Mouse (Mus musculus) mouse embryonic stem cell (cell line): ENCODE results near the gene Vil1.
"Not testable (repeated sequence)": the region's sequence is repeated elsewhere in the genome, so short reads cannot be mapped to it uniquely, and the experiment has no call there.

Experiments
- in situ Hi-C, 2 experiments: fragments of 300-500 bp; cut with MboI; formaldehyde crosslinking; loops; 1 replicate in 1 of 2; 3 replicates in 1 of 2; pipeline ENCODE4 v1.14.3; 2019 to 2020; ENCODE audit warnings: low sequenced_read_pairs in 2 of 2, low pct_unique_long_range_greater_than_20kb in 1 of 2, mixed read lengths in 1 of 2; ENCODE audit not compliant: unreplicated experiment in 1 of 2

Gene Vil1

GRCm38 (mm10) chr1:74385531-74385930 is 23.6 kb upstream of the Vil1 start:
- in situ Hi-C loops = loop anchor here in 1 of 2 experiments (10.0 kb wide), 1 partner anchor 181 kb away; no protein-coding TSS in a partner anchor

DNA sequence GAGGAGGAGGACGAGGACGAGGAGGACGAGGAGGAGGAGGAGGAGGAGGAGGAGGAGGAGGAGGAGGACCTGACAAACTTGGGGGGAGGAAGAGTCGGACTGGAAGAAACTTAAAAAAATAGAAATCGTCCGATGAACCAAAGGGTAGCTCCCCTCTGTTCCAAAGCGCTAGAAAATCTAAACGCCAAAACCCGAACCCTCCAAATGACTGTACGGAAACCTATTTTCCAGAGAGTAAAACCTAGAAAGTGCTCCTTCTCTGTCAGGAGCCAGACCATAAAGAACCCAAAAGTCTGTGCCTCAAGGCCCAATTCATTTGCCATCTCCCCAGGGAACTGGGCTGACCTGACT is 22.8 kb upstream of the Vil1 start:
- in situ Hi-C loops = loop anchor here in 1 of 2 experiments (10.0 kb wide), 1 partner anchor 182 kb away; no protein-coding TSS in a partner anchor

DNA sequence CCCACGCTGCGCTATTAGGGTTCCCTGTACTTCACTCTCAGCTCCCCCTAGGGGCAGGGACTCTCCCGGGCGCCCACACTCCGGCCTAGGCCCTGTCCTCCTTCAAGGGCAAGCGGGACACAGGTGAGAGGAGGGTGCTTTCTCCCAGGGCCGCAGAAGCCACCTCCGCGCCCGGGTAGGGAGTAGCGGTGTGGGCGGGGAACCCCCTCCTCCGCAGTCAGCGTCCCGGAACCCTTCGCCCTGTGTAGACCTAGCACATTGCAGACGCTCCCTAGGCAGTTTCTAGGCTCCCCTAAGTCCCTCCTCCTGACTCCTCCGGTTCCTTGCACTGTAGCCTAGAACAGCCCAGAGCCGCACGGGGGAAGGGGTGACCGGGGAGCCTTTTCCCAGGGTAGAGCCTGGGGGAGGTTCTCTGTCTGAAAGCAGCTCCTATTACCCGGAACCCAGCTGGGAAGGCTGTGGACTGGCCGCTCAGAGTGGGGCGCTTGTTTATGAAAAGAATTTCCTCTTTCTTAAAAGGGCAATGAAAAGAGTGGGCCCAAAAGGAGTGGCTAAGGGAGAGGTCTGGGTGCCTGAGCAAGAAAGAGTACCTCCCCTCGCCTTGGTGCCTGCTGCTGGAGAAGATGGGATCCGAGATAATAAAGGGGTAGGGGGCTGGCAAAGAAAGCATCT is 22.3 kb upstream of the Vil1 start:
- in situ Hi-C loops = loop anchor here in 1 of 2 experiments (10.0 kb wide), 1 partner anchor 182 kb away; no protein-coding TSS in a partner anchor

GRCm38 (mm10) chr1:74387386-74387988 is 21.7 kb upstream of the Vil1 start:
- in situ Hi-C loops = loop anchor here in 1 of 2 experiments (10.0 kb wide), 1 partner anchor 183 kb away; no protein-coding TSS in a partner anchor

DNA sequence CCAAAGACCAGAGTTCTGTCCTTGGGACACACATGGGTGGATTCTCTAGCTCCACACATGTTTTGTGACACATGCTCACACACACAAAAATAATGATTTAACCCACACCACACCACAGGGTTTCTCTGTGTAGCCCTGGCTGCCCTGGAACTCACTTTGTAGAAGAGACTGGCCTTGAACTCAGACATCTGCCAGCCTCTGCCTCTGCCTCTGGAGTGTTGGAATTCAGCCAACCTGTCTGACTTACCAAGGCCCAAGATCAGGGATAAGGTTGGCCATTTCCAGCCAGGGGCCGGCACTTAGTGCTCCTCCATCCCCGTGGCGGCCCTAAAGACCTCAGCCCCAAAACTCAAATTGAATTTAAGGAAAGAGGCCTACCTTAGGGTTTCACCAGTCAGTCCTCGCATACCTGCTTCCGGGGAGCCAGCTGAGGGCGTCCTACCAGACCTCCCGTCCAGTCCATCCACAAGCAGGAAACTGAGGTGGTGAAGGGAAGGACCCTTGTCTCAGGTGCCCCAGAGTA is 20.7 kb upstream of the Vil1 start:
- in situ Hi-C loops = loop anchor here in 1 of 2 experiments (10.0 kb wide), 1 partner anchor 184 kb away; no protein-coding TSS in a partner anchor

DNA sequence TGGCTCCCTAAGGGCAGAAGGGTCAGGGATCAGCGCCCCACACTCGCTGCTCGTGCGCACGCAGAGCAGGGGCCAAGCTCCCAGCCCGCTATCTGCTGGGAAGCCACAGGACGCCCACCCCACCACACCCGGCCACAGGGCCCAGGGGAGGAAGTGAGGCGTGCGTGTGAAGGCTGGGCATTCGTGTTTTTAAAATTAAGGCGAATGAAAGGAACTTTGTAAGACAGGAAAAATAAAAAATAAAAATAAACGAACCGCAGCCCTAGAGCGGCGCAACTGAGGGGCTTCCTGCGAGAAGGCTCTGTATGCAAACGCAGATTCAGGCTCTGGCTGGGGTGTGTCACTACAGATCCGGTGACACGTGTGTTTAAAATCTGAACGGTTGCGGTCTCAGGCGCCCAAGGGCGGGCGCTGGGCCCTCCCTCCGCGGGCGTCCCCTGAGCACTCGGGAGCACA is 19.3 kb upstream of the Vil1 start:
- in situ Hi-C loops = loop anchor here in 1 of 2 experiments (10.0 kb wide), 1 partner anchor 185 kb away; no protein-coding TSS in a partner anchor

GRCm38 (mm10) chr1:74390287-74390906 is 18.8 kb upstream of the Vil1 start:
- in situ Hi-C loops = no loop called here

DNA sequence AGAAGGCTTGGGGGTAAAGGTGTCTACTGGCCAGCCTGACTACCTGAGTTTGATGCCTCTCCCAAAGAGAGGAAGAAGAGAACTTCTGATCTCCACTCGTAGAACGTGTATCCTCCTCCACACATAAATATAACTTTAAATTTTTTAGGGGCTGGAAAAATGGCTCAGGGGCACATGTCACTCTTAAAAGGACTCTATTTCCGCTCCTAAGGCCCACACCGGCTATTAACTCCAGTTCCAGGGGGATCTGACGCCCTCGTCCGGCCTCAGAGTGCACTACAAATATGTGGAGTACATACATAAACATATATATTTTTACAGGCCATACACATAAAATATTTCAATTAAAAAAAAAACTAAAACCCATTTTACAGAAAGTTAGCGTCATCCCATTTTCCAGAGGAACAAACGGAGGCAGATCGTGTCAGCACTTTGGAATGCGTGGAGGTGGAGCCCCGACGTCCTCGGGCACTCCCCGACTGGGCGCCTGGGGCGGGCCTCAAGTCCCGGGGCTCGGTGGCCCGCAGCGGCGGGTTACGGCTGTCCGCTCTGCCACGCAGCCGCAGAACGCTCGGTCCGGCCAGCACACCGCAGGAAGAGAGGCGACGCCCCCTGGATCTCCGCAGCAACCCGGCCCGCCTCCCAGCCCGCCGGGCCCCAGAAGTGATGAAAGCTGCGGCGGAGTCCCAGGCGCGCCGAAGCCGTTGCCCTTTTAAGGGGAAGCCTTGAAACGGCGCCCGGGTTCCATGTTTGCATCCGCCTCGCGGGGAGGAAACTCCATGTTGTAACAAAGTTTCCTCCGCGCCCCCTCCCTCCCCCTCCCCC is 18.0 kb upstream of the Vil1 start, which contains the start of gene Ctdsp1:
Ctdsp1 (plus strand) TSS at position 586 of the 825 bp plus-strand sequence.
- in situ Hi-C loops = no loop called here

DNA sequence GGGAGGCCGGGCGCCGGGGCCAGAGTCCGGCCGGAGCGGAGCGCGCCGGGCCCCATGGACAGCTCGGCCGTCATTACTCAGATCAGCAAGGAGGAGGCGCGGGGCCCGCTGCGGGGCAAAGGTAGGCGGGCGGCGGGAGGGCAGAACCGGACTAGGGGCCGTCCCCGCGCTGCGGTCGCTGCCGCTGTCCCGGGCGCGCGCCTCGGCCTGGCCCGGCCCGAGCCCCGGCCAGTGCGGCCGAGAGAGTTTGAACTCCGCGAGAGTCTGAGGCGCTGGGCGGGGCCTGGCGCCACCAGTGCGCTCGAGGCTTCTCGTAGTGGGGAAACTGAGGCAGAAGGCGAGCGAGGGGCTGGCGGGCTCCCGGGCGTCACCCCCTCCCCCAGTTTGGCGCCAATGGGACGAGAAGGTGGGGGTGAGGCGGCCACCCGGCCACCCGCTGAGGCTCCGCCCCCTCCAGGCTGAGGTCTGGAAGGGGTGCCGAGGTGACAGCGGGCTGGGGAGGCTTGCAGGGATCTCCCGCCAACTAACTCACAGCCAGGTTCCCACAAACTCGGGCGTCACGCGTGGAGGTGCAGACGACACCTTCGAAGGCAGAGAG is 17.2 kb upstream of the Vil1 start:
- in situ Hi-C loops = no loop called here

DNA sequence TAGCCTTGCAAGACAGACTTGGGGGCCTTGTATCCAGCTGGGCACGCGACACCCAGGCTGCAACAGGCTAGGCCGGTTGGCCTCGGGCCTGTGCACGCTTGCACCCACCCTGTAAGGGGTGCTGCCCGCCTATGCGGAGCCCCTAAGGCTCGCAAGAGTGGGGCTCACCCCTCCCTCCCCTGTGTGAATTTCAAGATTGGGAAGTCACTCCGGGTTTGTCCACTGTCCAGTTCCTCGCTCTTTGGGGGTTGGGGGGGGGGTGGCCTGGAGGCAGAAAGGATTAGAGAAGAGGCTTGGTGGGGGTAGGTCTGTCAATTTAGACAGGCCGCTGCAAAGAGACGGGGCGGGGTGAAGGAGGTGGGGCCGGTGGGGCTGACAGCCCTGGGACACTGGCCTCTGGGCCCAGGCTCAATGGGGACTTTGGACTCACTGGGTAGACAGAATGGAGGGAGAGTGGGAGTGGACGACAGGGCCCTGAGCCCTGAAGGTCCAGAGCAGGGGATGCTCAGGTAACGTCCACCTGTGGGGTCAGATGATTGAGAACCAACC is 16.7 kb upstream of the Vil1 start:
- in situ Hi-C loops = no loop called here

DNA sequence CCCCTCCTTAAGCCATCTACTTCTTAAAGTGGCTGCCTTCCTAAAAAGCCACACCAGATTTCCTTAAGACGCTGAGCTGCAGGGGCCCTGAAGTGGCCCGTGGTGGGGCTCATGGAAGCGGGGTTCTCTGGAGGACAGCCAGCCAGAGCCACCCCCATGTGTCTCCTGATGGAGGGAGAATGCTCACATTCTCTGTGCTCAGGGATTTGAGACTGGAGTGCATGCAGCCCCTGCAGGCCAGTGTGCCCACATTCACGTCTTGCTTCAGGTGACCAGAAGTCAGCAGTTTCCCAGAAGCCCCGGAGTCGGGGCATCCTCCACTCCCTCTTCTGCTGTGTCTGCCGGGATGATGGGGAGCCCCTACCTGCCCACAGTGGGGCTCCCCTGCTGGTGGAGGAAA is 16.2 kb upstream of the Vil1 start:
- in situ Hi-C loops = no loop called here

DNA sequence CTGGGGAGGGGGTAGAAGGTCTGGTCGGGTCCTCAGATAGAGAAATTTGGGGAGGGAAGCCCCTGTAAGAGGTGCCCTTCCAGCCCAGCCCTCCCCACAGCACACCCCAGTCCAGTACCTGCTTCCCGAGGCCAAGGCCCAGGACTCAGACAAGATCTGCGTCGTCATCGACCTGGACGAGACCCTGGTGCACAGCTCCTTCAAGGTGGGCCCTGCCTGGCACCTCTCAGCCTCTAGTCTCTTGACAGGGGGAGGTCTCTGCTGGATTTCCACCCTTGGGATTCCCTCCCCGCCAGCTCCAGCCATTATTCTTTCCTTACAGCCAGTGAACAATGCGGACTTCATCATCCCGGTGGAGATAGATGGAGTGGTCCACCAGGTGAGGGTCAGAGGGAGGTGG is 15.5 kb upstream of the Vil1 start:
- in situ Hi-C loops = no loop called here

DNA sequence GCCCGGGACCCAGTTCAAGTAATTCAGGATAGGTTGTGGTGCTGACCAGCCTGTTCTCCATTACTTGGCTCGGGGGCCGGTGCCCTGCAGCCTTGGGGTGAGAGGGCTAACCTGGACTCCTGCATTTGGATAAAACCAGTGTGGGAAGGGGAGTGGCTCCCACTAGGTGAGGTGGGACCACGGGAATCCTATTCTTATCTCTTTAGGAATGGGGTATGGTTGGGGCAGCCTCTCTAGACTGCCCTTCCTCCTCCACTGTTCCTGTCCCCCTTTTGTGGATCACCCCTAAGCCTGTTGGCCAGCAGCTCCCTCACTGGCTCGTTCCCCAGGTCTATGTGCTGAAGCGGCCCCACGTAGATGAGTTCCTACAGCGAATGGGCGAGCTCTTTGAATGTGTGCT is 14.9 kb upstream of the Vil1 start:
- in situ Hi-C loops = no loop called here

- in situ Hi-C loops = no loop called here
Measured at GRCm38 (mm10) chr1:74394858-74395257, 14.3 kb upstream of the Vil1 start.

- in situ Hi-C loops = no loop called here
Measured at GRCm38 (mm10) chr1:74395290-74395689, 13.9 kb upstream of the Vil1 start.

- in situ Hi-C loops = not testable (repeated sequence)
Measured at GRCm38 (mm10) chr1:74396456-74397222, 12.5 kb upstream of the Vil1 start.

- in situ Hi-C loops = no loop called here
Measured at GRCm38 (mm10) chr1:74397268-74397918, 11.8 kb upstream of the Vil1 start.
